Mouse (Mus musculus): ENCODE measurements around the gene Qpct. TPM values are rescaled to one million over a fixed set of nuclear protein-coding genes. Genes with fewer than 3 reads are reported as not detected.

Gene Qpct
- polyA plus RNA-seq, 1 experiment from 2014 or later = 6.7 TPM

- Histone ChIP-seq H3K36me3 (ENCODE audit: insufficient read depth, low read length) (no peaks in the 10 kb centered on the region), H3K4me2 (ENCODE audit: low read length) (no peak overlapping the region), H3K4me1 (replicated peaks; ENCODE audit: insufficient read depth, low read length) (no peaks in the 10 kb centered on the region), H3K9me3 (replicated peaks; ENCODE audit: low read length) (no peaks in the 10 kb centered on the region), H3K27me3 (ENCODE audit: insufficient read depth, low read length) (no peaks in the 10 kb centered on the region), H3K4me3 (replicated peaks; ENCODE audit: low read depth, low read length) (no peak overlapping the region), H3K27ac (no peak overlapping the region), H3K9ac (ENCODE audit: low read depth, low read length) (no peak overlapping the region)
- DNase-seq (ENCODE audit: low spot score) = no peak
- WGBS = 63% methylated on average over 1 of the region's 1 CpGs
- no peak for TF ChIP-seq CTCF (IDR thresholded peaks at IDR 0.05; ENCODE audit: low read depth)
- no peak for ATAC-seq (replicated peaks; ENCODE audit: low FRiP score, low read depth)
These were observed 12.5 kb downstream of the Qpct start for GRCm38 (mm10) chr17:79064250-79064649.

- 67% methylated on average over 7 of the region's 7 CpGs for WGBS
- H3K9me3 ChIP-seq (replicated peaks; ENCODE audit: low read length) = no peaks in the 10 kb centered on the region
- ATAC-seq (replicated peaks; ENCODE audit: low FRiP score, low read depth) (no peak), DNase-seq (ENCODE audit: low spot score) (no peak)
- TF ChIP-seq CTCF (IDR thresholded peaks at IDR 0.05; ENCODE audit: low read depth) = no peak
- no peaks in the 10 kb centered on the region for H3K4me1 ChIP-seq (replicated peaks; ENCODE audit: insufficient read depth, low read length)
- no peak overlapping the region for H3K9ac ChIP-seq (ENCODE audit: low read depth, low read length)
- no peaks in the 10 kb centered on the region for H3K36me3 ChIP-seq (ENCODE audit: insufficient read depth, low read length)
- no peak overlapping the region for H3K4me3 ChIP-seq (replicated peaks; ENCODE audit: low read depth, low read length)
- no peaks in the 10 kb centered on the region for H3K27me3 ChIP-seq (ENCODE audit: insufficient read depth, low read length)
- no peak overlapping the region for H3K27ac ChIP-seq
- no peak overlapping the region for H3K4me2 ChIP-seq (ENCODE audit: low read length)
These were observed 16.9 kb downstream of the Qpct start for GRCm38 (mm10) chr17:79068581-79068980.

- ATAC-seq (replicated peaks; ENCODE audit: low FRiP score, low read depth) (no peak), DNase-seq (ENCODE audit: low spot score) (peak; percentile 66)
- Histone ChIP-seq H3K27ac (no peak overlapping the region), H3K4me2 (ENCODE audit: low read length) (no peak overlapping the region), H3K4me1 (replicated peaks; ENCODE audit: insufficient read depth, low read length) (no peaks in the 10 kb centered on the region), H3K9ac (ENCODE audit: low read depth, low read length) (no peak overlapping the region), H3K27me3 (ENCODE audit: insufficient read depth, low read length) (no peaks in the 10 kb centered on the region), H3K4me3 (replicated peaks; ENCODE audit: low read depth, low read length) (no peak overlapping the region), H3K36me3 (ENCODE audit: insufficient read depth, low read length) (no peaks in the 10 kb centered on the region), H3K9me3 (replicated peaks; ENCODE audit: low read length) (no peaks in the 10 kb centered on the region)
- 41% methylated on average over 4 of the region's 4 CpGs for WGBS
- TF ChIP-seq CTCF (IDR thresholded peaks at IDR 0.05; ENCODE audit: low read depth) = no peak
These were observed 17.3 kb downstream of the Qpct start for GRCm38 (mm10) chr17:79069019-79069418.

DNA sequence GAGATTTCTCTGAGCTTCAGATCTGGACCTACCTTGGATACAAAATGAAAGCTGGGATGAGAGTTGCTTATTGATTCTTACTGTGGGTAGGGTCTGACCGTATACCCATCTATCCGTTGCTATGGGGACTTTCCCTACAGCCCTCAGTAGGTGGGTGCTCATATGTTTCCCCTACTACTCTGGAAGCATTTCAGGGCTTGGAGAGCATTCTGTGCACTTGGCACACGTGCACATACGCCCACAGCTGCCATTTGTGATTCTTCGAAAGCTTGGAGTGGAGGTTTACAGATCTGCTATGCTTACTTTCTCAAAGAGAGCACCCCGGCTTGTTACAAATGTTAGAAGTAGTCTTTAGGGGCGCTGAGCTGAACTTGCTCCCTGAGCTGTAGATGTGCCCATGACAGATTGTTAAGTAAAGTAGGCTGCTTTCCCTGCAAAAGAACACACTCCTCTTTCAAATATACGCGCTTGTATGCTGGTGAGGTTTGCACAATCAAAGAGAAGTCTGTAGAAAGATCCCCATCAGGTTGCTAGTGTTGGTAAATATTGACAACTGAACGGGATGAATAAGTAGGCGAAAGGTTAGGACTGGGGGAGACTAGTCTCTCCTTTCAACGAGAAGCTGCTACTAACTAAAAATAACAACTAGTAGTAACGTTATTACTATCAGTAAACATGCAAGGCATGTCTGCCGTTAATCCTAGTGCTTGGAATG lies 18.2 kb downstream of the Qpct start:
- Histone ChIP-seq H3K27me3 (ENCODE audit: insufficient read depth, low read length) (no peaks in the 10 kb centered on the region), H3K9ac (ENCODE audit: low read depth, low read length) (no peak overlapping the region), H3K4me3 (replicated peaks; ENCODE audit: low read depth, low read length) (no peak overlapping the region), H3K4me1 (replicated peaks; ENCODE audit: insufficient read depth, low read length) (no peaks in the 10 kb centered on the region), H3K4me2 (ENCODE audit: low read length) (no peak overlapping the region), H3K9me3 (replicated peaks; ENCODE audit: low read length) (no peaks in the 10 kb centered on the region), H3K36me3 (ENCODE audit: insufficient read depth, low read length) (no peaks in the 10 kb centered on the region), H3K27ac (no peak overlapping the region)
- TF ChIP-seq CTCF (IDR thresholded peaks at IDR 0.05; ENCODE audit: low read depth) = no peak
- WGBS = 86% methylated on average over 14 of the region's 14 CpGs
- ATAC-seq (replicated peaks; ENCODE audit: low FRiP score, low read depth) (no peak), DNase-seq (ENCODE audit: low spot score) (no peak)

- Histone ChIP-seq H3K9me3 (replicated peaks; ENCODE audit: low read length) (no peaks in the 10 kb centered on the region), H3K4me2 (ENCODE audit: low read length) (no peak overlapping the region), H3K9ac (ENCODE audit: low read depth, low read length) (no peak overlapping the region), H3K4me3 (replicated peaks; ENCODE audit: low read depth, low read length) (no peak overlapping the region), H3K4me1 (replicated peaks; ENCODE audit: insufficient read depth, low read length) (no peaks in the 10 kb centered on the region), H3K27me3 (ENCODE audit: insufficient read depth, low read length) (no peaks in the 10 kb centered on the region), H3K27ac (no peak overlapping the region), H3K36me3 (ENCODE audit: insufficient read depth, low read length) (no peaks in the 10 kb centered on the region)
- no peak for TF ChIP-seq CTCF (IDR thresholded peaks at IDR 0.05; ENCODE audit: low read depth)
- ATAC-seq (replicated peaks; ENCODE audit: low FRiP score, low read depth) = no peak
- WGBS = 74% methylated on average over 11 of the region's 11 CpGs
- DNase-seq (ENCODE audit: low spot score) = no peak
These were observed 20.2 kb downstream of the Qpct start for GRCm38 (mm10) chr17:79071951-79072350.

GRCm38 (mm10) chr17:79076974-79077847 lies 25.5 kb downstream of the Qpct start:
- H3K9ac ChIP-seq (ENCODE audit: low read depth, low read length) = no peak overlapping the region
- H3K27ac ChIP-seq = no peak overlapping the region
- no peaks in the 10 kb centered on the region for H3K9me3 ChIP-seq (replicated peaks; ENCODE audit: low read length)
- H3K27me3 ChIP-seq (ENCODE audit: insufficient read depth, low read length) = no peaks in the 10 kb centered on the region
- ATAC-seq (replicated peaks; ENCODE audit: low FRiP score, low read depth) = no peak
- no peaks in the 10 kb centered on the region for H3K4me1 ChIP-seq (replicated peaks; ENCODE audit: insufficient read depth, low read length)
- no peak overlapping the region for H3K4me2 ChIP-seq (ENCODE audit: low read length)
- WGBS = 71% methylated on average over 8 of the region's 8 CpGs
- TF ChIP-seq CTCF (IDR thresholded peaks at IDR 0.05; ENCODE audit: low read depth) = no peak
- no peak overlapping the region for H3K4me3 ChIP-seq (replicated peaks; ENCODE audit: low read depth, low read length)
- no peaks in the 10 kb centered on the region for H3K36me3 ChIP-seq (ENCODE audit: insufficient read depth, low read length)
- peak; percentile 34 for DNase-seq (ENCODE audit: low spot score)

Measured in kidney, postnatal 0 days (tissue).